ENCODE assay signal across 7 mouse cellular contexts in the genomic region with DNA sequence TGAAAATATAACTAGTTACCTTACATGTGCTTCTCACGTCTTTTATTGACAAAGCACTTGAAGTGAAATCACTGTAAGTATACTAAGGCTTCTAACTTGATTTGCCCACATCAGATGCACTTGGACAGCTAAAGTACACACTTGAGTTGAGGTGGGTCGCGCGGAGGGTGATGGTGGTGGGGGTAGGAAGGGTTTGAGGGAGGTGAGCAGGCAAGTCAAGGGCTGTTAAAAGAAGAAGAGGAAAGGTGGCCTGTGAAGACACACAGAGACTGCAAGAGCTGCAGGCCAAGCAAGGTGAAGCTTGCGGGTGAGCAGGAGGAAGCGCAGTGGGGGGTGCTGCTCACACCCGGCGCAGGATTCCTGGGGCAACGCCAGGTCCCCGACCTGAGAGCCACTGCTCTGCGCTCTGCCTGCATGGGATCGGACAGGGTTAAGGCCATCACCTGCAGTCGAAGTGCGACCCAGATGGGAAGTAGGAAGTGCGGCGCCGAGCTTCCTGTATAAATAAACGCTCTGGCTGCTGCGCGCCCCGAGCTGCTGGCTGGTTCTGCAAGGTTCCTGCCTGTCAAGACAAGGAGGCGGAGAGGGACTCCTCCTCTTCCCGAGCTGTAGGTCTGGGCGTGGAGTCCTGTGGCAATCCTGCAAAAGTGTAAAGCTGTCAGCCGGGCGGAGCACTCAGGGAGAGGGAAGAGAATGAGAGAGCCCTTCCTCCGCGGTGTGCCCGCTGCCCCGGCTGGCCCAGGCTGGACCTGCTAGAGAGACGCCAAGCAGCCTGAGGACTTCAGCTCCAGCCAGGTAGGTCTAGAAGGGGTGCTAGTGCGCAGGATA.
DNase-seq lines count a peak whose midpoint lies in the region; ATAC-seq and TF ChIP-seq lines count a peak whose summit lies in the region.

No protein-coding gene starts in this region.

- H3K9ac ChIP-seq in forebrain, embryonic 11.5 days (ENCODE audit: low read length): peak overlapping the region; percentile 61
- peak overlapping the region; percentile 65 for H3K9ac ChIP-seq in heart, embryonic 15.5 days
- peak overlapping the region; percentile 53 for H3K9ac ChIP-seq in liver, embryonic 13.5 days
- peak overlapping the region; percentile 52 for H3K9ac ChIP-seq in stomach, postnatal 0 days (ENCODE audit: low read length)

- peak overlapping the region; percentile 80 for H3K4me2 ChIP-seq in forebrain, embryonic 11.5 days (ENCODE audit: low read depth, low read length, severe bottlenecking)
- H3K4me2 ChIP-seq in heart, embryonic 15.5 days: peak overlapping the region; percentile 94
- peak overlapping the region; percentile 71 for H3K4me2 ChIP-seq in liver, embryonic 13.5 days
- H3K4me2 ChIP-seq in stomach, postnatal 0 days (replicated peaks; ENCODE audit: low read depth): peak overlapping the region; percentile 63

- peak overlapping the region; percentile 69 for H3K27ac ChIP-seq in brown adipose tissue, adult 24 weeks (replicated peaks; ENCODE audit: low read depth, low read length)
- no peak overlapping the region for H3K27ac ChIP-seq in forebrain, embryonic 11.5 days (ENCODE audit: low read depth, low read length)
- H3K27ac ChIP-seq in heart, embryonic 15.5 days: peak overlapping the region; percentile 48
- H3K27ac ChIP-seq in liver, embryonic 13.5 days: no peak overlapping the region
- H3K27ac ChIP-seq in stomach, postnatal 0 days (replicated peaks): peak overlapping the region; percentile 86

- TF ChIP-seq EP300 in stomach, postnatal 0 days (optimal IDR thresholded peaks at IDR 0.05): no peak

- H3K4me1 ChIP-seq in brown adipose tissue, adult 24 weeks (ENCODE audit: control insufficient read depth, insufficient read depth, insufficient read length, low read length): peaks cover 7% of the 10 kb centered on the region
- no peaks in the 10 kb centered on the region for H3K4me1 ChIP-seq in forebrain, embryonic 11.5 days (replicated peaks; ENCODE audit: control insufficient read depth, insufficient read depth, low read length)
- peaks cover 21% of the 10 kb centered on the region for H3K4me1 ChIP-seq in heart, embryonic 15.5 days (replicated peaks)
- H3K4me1 ChIP-seq in liver, embryonic 13.5 days (replicated peaks): peaks cover 36% of the 10 kb centered on the region
- H3K4me1 ChIP-seq in stomach, postnatal 0 days (replicated peaks; ENCODE audit: control insufficient read depth, insufficient read depth): no peaks in the 10 kb centered on the region

- TF ChIP-seq CTCF in stomach, postnatal 0 days (IDR thresholded peaks at IDR 0.05; ENCODE audit: low read depth): no peak

- ATAC-seq in forebrain, embryonic 11.5 days (replicated peaks; ENCODE audit: low FRiP score): no peak
- peak; percentile 78 for ATAC-seq in heart, embryonic 15.5 days (replicated peaks; ENCODE audit: insufficient number of reproducible peaks, insufficient read depth, low FRiP score, low read depth)
- ATAC-seq in liver, embryonic 13.5 days (ENCODE audit: low read depth): peak; percentile 59
- peak; percentile 93 for ATAC-seq in stomach, postnatal 0 days (ENCODE audit: low FRiP score, low TSS enrichment)

- peaks cover 10% of the 10 kb centered on the region; the same call in 1 of the 2 replicates for H3K27me3 ChIP-seq in forebrain, embryonic 11.5 days (ENCODE audit: control insufficient read depth, insufficient read depth, low read length)
- H3K27me3 ChIP-seq in heart, embryonic 15.5 days: peaks cover 4% of the 10 kb centered on the region; the same call in 1 of the 2 replicates
- peaks cover 36% of the 10 kb centered on the region for H3K27me3 ChIP-seq in liver, embryonic 13.5 days
- H3K27me3 ChIP-seq in stomach, postnatal 0 days (ENCODE audit: control insufficient read depth, insufficient read depth, low read length): no peaks in the 10 kb centered on the region

- no peaks in the 10 kb centered on the region for H3K9me3 ChIP-seq in forebrain, embryonic 11.5 days (ENCODE audit: control insufficient read depth, low read length)
- H3K9me3 ChIP-seq in heart, embryonic 15.5 days (replicated peaks): no peaks in the 10 kb centered on the region
- H3K9me3 ChIP-seq in liver, embryonic 13.5 days (replicated peaks): no peaks in the 10 kb centered on the region
- no peaks in the 10 kb centered on the region for H3K9me3 ChIP-seq in stomach, postnatal 0 days (ENCODE audit: control insufficient read depth, low read length)

- H3K4me3 ChIP-seq in brown adipose tissue, adult 24 weeks (ENCODE audit: insufficient read depth, low read depth, low read length): peak overlapping the region; percentile 80
- H3K4me3 ChIP-seq in forebrain, embryonic 11.5 days (ENCODE audit: low read depth, low read length): peak overlapping the region; percentile 41
- peak overlapping the region; percentile 60 for H3K4me3 ChIP-seq in heart, embryonic 15.5 days
- H3K4me3 ChIP-seq in liver, embryonic 13.5 days (replicated peaks): peak overlapping the region; percentile 58
- H3K4me3 ChIP-seq in stomach, postnatal 0 days (ENCODE audit: low read depth, low read length): peak overlapping the region; percentile 47

- no peaks in the 10 kb centered on the region for H3K36me3 ChIP-seq in forebrain, embryonic 11.5 days (ENCODE audit: control insufficient read depth, insufficient read depth, low read length)
- no peaks in the 10 kb centered on the region for H3K36me3 ChIP-seq in heart, embryonic 15.5 days
- no peaks in the 10 kb centered on the region for H3K36me3 ChIP-seq in liver, embryonic 13.5 days
- H3K36me3 ChIP-seq in stomach, postnatal 0 days (ENCODE audit: control insufficient read depth, insufficient read depth, low read length): no peaks in the 10 kb centered on the region

- WGBS in forebrain, embryonic 11.5 days: 7% methylated on average over 32 of the region's 32 CpGs
- WGBS in heart, embryonic 15.5 days: 6% methylated on average over 32 of the region's 32 CpGs
- 9% methylated on average over 32 of the region's 32 CpGs for WGBS in liver, embryonic 13.5 days (ENCODE audit: insufficient replicate concordance)
- WGBS in stomach, postnatal 0 days: 6% methylated on average over 32 of the region's 32 CpGs

- DNase-seq in forebrain, embryonic 11.5 days (ENCODE audit: low spot score): peak; percentile 69
- DNase-seq in kidney, postnatal 14 days: peak; percentile 80
- DNase-seq in liver, embryonic 13.5 days: peak; percentile 23
- peak; percentile 65 for DNase-seq in neural tube, embryonic 10.5 days (ENCODE audit: extremely low spot score, low spot score)
- peak; percentile 88 for DNase-seq in stomach, postnatal 0 days (ENCODE audit: low spot score)

Comparison
In these comparisons a context has a peak if more than half of its experiments do, and no peak if none do; other contexts are left out.
1. H3K27ac ChIP-seq: peak in brown adipose tissue, adult 24 weeks (single experiment), heart, embryonic 15.5 days (single experiment) and stomach, postnatal 0 days (single experiment); none in forebrain, embryonic 11.5 days (single experiment) and liver, embryonic 13.5 days (single experiment).
2. DNase-seq: peak in every context shown above with its lines; median percentile 88 in stomach, postnatal 0 days; 80 in kidney, postnatal 14 days; 69 in forebrain, embryonic 11.5 days; 65 in neural tube, embryonic 10.5 days; 23 in liver, embryonic 13.5 days.
3. Peak in every context shown above with its lines, with median percentiles within 50 percentile points of each other: H3K4me3 ChIP-seq, H3K4me2 ChIP-seq and H3K9ac ChIP-seq.